Mouse (Mus musculus): ENCODE measurements around the gene Fam71f2.

- TF ChIP-seq POLR2A (IDR thresholded peaks at IDR 0.05; ENCODE audit: insufficient read depth, low read length) (no peak), CTCF (IDR thresholded peaks at IDR 0.05; ENCODE audit: low read depth, low read length) (no peak), EP300 (IDR thresholded peaks at IDR 0.05; ENCODE audit: insufficient read depth, low read depth, low read length) (no peak)
Observed at GRCm38 (mm10) chr6:29313690-29314202, 34.4 kb downstream of the Fam71f2 start.
